Mouse (Mus musculus): Measurements from ENCODE around the gene Gm21312.

GRCm38 (mm10) chr10:104220303-104221021, 43.6 kb downstream of the Gm21312 start:
- TF ChIP-seq CTCF (IDR thresholded peaks at IDR 0.05; ENCODE audit: low read depth) (no peak), EP300 (IDR thresholded peaks at IDR 0.05; ENCODE audit: low read depth) (no peak)
